Mouse (Mus musculus) hindbrain, postnatal 0 days (tissue): Measurements from ENCODE around the gene Rabl3. TPM values are rescaled to one million over a fixed set of nuclear protein-coding genes. Genes with fewer than 3 reads are reported as not detected.

ENCODE experiments used
- ATAC-seq: fragments of 200-750 bp; cut with Nextera tagmentation; 2 replicates; pipeline ENCODE4 v1.8.0; 2017; ENCODE audit warnings: mild to moderate bottlenecking, moderate TSS enrichment, moderate library complexity
- DNase-seq: peaks from one replicate; pipeline ENCODE4 v3.0.0-alpha.2; 2015; ENCODE audit warnings: low spot score
- H3K27ac ChIP-seq: fragments of 300-500 bp; sonication (generic); 2 replicates; pipeline ENCODE4 v1.5.1; 2014; ENCODE audit warnings: mild to moderate bottlenecking
- H3K27me3 ChIP-seq: fragments of 300-500 bp; sonication (generic); 2 replicates; pipeline ENCODE4 v1.6.1; 2014; ENCODE audit warnings: low read length, mixed read lengths; ENCODE audit not compliant: insufficient read depth
- H3K36me3 ChIP-seq: fragments of 300-500 bp; sonication (generic); 2 replicates; pipeline ENCODE4 v1.6.1; 2014; ENCODE audit warnings: low read length, mixed read lengths; ENCODE audit not compliant: insufficient read depth
- H3K4me1 ChIP-seq: fragments of 300-500 bp; sonication (generic); 2 replicates; pipeline ENCODE4 v1.6.1; 2014; ENCODE audit warnings: antibody characterized with exemption, low read length, mixed read lengths; ENCODE audit not compliant: insufficient read depth
- H3K4me2 ChIP-seq: fragments of 300-500 bp; sonication (generic); 2 replicates; pipeline ENCODE4 v1.6.1; 2014; ENCODE audit warnings: low read depth, mild to moderate bottlenecking, low read length, moderate library complexity, mixed read lengths
- H3K4me3 ChIP-seq: fragments of 300-500 bp; sonication (generic); 2 replicates; pipeline ENCODE4 v1.5.1; 2014; ENCODE audit warnings: low read length
- H3K9ac ChIP-seq: fragments of 300-500 bp; sonication (generic); replicated peaks from 2 replicates; pipeline ENCODE4 v1.6.1; 2014; ENCODE audit warnings: mild to moderate bottlenecking, low read length, moderate library complexity, mixed read lengths
- H3K9me3 ChIP-seq: fragments of 300-500 bp; sonication (generic); 2 replicates; pipeline ENCODE4 v1.6.1; 2016; ENCODE audit warnings: low read length, mixed read lengths
- CTCF ChIP-seq: IDR thresholded peaks from 2 replicates; pipeline ENCODE4 v1.5.1; 2016; ENCODE audit warnings: antibody characterized with exemption, control low read depth, low read depth
- WGBS: fragments of 180-500 bp; shearing (Covaris S2); extraction: QIAGEN DNeasy Blood & Tissue Kit; methylation state at CpG from one replicate; pipeline ENCODE4 v1.1.7; 2014; 5-methylcytosine and 5-hydroxymethylcytosine counted together
- polyA plus RNA-seq: library from polyadenylated mRNA; unstranded; fragments of >200 nt; fragmentation: Nextera tagmentation; extraction: Ambion mirVana; gene quantifications from 2 replicates; pipeline ENCODE4 v1.2.1, GENCODE M21; 2015
- total RNA-seq: library from RNA; depleted of rRNA; stranded (reverse); fragments of >200 nt; gene quantifications from 2 replicates; pipeline ENCODE4 v1.2.3, GENCODE M21; 2014

The Rabl3 gene
- total and polyA plus RNA-seq, 2 experiments from 2014 or later, result 6.8 to 13.8 TPM

- 64% methylated on average over 6 of the region's 6 CpGs for WGBS
- H3K36me3 ChIP-seq, result no peaks in the 10 kb centered on the region
These were observed 26.4 kb downstream of the Rabl3 start for GRCm38 (mm10) chr16:37566107-37566506.

DNA sequence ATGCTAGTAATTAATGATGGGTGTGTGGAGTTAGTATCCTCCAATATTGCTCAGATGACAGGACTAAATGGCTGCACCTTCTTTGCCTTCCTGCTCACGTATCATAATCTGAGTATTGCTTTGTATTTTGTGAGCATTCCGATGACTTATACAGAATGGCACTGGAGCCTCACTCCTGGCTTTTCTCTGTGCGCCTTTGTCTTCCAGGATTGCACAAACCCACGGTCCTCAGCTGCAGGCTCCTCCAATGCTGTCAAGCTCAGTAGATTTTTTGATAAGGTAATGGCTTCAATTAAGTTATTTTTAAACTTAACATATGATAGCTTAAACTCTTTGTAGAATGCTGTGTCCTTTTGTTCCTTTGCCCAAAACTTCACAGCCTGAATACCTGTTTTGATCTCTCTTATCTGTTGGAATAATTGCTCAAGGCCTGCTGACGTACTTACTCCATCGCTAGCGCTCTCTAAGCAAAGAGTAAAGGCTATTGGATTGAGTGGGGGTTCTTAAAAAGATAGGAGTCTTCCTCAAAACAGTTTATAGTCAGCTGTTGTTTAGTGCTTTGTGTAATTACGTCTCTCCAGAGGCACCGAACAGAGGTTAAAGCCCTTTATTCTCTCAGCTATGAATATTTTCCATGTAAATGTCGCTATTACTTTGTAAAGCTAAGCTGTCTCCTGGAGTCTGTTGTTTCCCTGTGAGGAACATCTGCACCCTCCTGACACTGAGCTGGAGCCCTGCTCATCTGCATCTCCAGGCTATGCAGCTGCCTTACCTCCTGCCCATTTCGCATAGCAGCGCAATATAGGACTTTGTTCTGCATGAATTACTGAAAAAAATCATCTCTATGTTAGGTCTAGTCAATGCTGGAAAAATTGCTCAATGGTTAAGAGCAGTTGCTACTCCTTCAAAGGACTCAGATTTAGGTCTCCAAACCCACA, 27.7 kb downstream of the Rabl3 start:
- 82% methylated on average over 12 of the region's 12 CpGs for WGBS
- DNase-seq, result no peak
- no peak for TF ChIP-seq CTCF
- H3K27me3 ChIP-seq, result no peaks in the 10 kb centered on the region
- no peak for ATAC-seq
- no peak overlapping the region for H3K4me3 ChIP-seq
- no peak overlapping the region for H3K9ac ChIP-seq
- H3K36me3 ChIP-seq, result peaks cover 3% of the 10 kb centered on the region; the same call in 1 of the 2 replicates
- no peaks in the 10 kb centered on the region for H3K9me3 ChIP-seq
- no peak overlapping the region for H3K4me2 ChIP-seq
- H3K4me1 ChIP-seq, result no peaks in the 10 kb centered on the region
- H3K27ac ChIP-seq, result no peak overlapping the region

More at GRCm38 (mm10) chr16:37566107-37566506, 26.4 kb downstream of the Rabl3 start:
- H3K4me3 ChIP-seq, result no peak overlapping the region
- TF ChIP-seq CTCF, result no peak
- ATAC-seq (no peak), DNase-seq (no peak)
- H3K4me2 ChIP-seq, result no peak overlapping the region
- H3K9ac ChIP-seq, result no peak overlapping the region
- no peaks in the 10 kb centered on the region for H3K27me3 ChIP-seq
- H3K27ac ChIP-seq, result no peak overlapping the region
- H3K4me1 ChIP-seq, result no peaks in the 10 kb centered on the region
- H3K9me3 ChIP-seq, result no peaks in the 10 kb centered on the region

DNA sequence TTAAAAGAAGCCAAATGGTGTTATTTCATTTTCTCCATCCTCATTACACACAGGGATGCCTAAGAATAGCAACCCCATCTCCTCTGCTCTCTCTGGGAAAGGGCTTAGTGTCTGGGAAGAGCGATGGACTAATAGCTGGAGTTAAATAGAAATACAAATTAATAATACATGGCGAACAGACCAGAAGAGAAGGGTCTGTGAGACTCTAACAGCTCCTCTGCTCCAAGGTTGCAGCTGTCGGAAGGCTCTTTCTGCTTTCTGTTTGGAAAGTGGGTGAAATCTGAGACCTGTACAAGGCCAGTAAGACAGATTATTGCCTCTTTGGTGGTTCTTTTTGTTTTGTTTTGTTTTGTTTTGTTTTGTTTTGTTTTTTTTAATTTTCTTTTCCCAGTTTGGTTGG, 31.9 kb downstream of the Rabl3 start:
- H3K27me3 ChIP-seq, result no peaks in the 10 kb centered on the region
- no peak for DNase-seq
- TF ChIP-seq CTCF, result no peak
- no peak overlapping the region for H3K4me2 ChIP-seq
- H3K4me1 ChIP-seq, result no peaks in the 10 kb centered on the region
- no peaks in the 10 kb centered on the region for H3K9me3 ChIP-seq
- WGBS, result 79% methylated on average over 3 of the region's 3 CpGs
- no peak for ATAC-seq
- H3K36me3 ChIP-seq, result peaks cover 3% of the 10 kb centered on the region; the same call in 1 of the 2 replicates
- H3K9ac ChIP-seq, result no peak overlapping the region
- H3K4me3 ChIP-seq, result no peak overlapping the region
- H3K27ac ChIP-seq, result no peak overlapping the region

DNA sequence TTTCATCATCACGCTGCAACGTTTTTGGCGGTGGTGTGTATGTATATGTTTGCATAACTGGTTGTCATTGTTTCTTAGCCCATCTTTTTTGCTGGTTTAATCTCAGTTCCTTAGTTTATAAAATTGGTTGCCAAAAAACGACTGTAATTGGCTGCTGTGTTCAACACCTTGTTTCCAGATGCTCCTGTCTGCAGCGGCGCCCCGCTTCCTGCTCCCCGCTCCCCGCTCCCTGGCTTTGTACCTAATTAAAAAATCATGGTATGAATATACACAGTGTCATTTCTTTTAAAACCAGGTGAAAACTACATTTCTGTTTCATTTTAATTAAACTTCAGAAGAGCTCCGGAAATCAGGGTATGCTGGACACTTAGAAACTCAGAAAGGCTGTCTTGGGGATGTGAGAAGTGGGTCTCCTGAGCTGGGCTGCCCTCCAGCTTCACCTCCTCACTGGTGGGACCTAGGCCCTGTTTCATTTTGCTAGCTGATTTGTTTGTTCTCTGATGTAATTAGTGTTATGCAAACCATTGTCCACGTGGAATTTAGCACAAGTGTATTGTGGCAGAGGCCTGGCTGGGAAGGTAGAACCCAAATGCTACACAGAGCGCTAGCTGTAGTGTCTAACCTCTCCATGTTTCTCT, 32.6 kb downstream of the Rabl3 start:
- Histone ChIP-seq H3K9ac (no peak overlapping the region), H3K27ac (no peak overlapping the region), H3K9me3 (no peaks in the 10 kb centered on the region), H3K27me3 (no peaks in the 10 kb centered on the region), H3K4me3 (no peak overlapping the region), H3K36me3 (peaks cover 3% of the 10 kb centered on the region; the same call in 1 of the 2 replicates), H3K4me1 (no peaks in the 10 kb centered on the region), H3K4me2 (no peak overlapping the region)
- TF ChIP-seq CTCF, result no peak
- DNase-seq, result no peak
- 89% methylated on average over 12 of the region's 12 CpGs for WGBS
- ATAC-seq, result no peak

DNA sequence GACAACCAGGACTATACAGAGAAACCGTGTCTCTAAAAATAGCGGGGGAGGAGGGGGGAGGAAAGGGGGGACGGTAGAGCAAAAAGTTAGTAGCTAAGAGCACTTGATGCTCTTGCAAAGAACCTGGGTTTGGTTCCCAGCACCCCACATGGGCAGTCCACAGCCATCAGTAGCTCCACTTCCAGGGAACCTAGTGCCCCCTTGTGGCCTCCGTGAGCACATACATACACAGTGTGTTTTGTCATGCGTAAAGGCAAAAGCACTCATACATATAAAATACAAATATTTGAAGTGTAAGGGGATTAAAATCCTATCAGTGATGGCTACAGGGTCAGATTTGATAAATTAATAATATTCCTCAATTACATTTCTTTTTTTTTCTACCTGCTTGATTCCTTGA, 33.4 kb downstream of the Rabl3 start:
- Histone ChIP-seq H3K4me2 (no peak overlapping the region), H3K27ac (no peak overlapping the region), H3K4me1 (no peaks in the 10 kb centered on the region), H3K27me3 (no peaks in the 10 kb centered on the region), H3K9ac (no peak overlapping the region), H3K4me3 (no peak overlapping the region), H3K36me3 (peaks cover 3% of the 10 kb centered on the region; the same call in 1 of the 2 replicates), H3K9me3 (no peaks in the 10 kb centered on the region)
- ATAC-seq (no peak), DNase-seq (no peak)
- 96% methylated on average over 5 of the region's 5 CpGs for WGBS
- TF ChIP-seq CTCF, result peak; percentile 26; the same call in 1 of the 2 replicates

GRCm38 (mm10) chr16:37575325-37575724, 35.6 kb downstream of the Rabl3 start:
- no peak for TF ChIP-seq CTCF
- 74% methylated on average over 3 of the region's 3 CpGs for WGBS
- Histone ChIP-seq H3K4me2 (no peak overlapping the region), H3K9me3 (no peaks in the 10 kb centered on the region), H3K36me3 (peaks cover 3% of the 10 kb centered on the region; the same call in 1 of the 2 replicates), H3K9ac (no peak overlapping the region), H3K4me3 (no peak overlapping the region), H3K27ac (no peak overlapping the region), H3K4me1 (no peaks in the 10 kb centered on the region), H3K27me3 (no peaks in the 10 kb centered on the region)
- ATAC-seq (no peak), DNase-seq (no peak)
